Mouse (Mus musculus): ENCODE data around the gene Nelfa.
"Not testable (repeated sequence)": the region's sequence is repeated elsewhere in the genome, so short reads cannot be mapped to it uniquely, and the experiment has no call there.

Nelfa gene

DNA sequence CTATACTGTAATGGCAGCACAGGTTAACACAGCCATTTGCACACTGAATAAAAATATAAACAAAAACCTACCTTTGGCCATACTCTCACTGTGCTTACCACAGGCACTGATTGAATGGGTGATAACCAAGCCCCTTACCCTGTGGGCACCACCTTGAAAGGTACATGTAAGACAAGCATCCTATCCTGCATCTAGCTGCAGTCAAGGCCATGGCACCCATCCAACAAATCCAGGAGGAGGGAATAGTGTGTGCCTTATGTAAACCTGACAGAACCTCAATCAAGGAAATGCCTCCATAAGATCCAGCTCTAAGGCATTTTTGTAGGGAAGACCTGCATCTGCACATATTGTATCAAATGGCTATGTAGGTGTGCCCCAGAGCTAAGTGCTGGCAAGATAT is 10.0 kb downstream of the Nelfa start:
- ChIA-PET CTCF (no interaction called here), POLR2A (interaction anchor here in 2 of 4 experiments (1.2 to 1.7 kb wide), 2 partner anchors 9 kb away, joined by 3 read pairs; no protein-coding TSS in a partner anchor)

GRCm38 (mm10) chr5:33922566-33922965 is 13.6 kb downstream of the Nelfa start:
- ChIA-PET POLR2A (interaction anchor here in 2 of 4 experiments (1.1 to 2.1 kb wide), 5 partner anchors 9 to 738 kb away, joined by 3 to 13 read pairs (median 3); partner anchors contain the start of genes Nelfa (in 2 of the 2), Grk4 (in 1 of the 2) and Nop14 (in 1 of the 2)), CTCF (interaction anchor here in 1 of 4 experiments (1.2 kb wide), 1 partner anchor 10 kb away, joined by 3 read pairs; no protein-coding TSS in a partner anchor)

DNA sequence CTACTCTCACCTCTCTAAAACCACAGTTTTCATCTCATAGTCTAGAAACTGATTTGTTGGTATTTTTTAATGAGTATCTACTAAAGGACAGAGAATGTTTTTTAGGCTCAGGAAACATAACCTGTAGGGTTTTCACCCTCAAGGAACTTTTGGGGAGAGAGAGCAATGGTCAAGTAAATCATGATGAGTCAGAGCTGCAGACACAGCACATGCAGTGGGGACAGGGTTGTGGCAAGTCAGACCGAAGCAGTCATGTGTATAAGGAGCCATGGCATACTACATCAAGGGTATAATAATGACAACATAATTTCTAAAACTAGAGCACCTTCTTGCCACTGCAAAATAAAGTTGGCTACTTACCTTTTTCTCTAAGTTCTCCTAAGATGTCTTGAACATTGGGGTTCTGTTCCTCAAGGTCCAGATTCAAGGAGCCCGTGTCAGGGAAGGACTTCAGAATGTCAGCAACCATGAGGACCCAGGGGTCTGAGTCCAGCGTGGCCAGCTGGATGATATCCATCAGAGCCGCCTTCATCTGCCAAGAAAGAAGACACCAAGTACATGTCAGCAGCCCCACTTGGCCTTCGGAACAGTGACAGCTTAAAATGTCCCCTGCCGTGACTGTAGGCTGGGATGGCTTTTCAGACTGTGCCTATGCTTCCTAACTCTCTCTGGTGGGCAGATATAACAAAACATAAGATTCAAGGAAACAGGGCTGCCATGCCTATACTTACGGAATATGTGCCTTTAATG is 14.6 kb downstream of the Nelfa start:
- CTCF ChIA-PET, result interaction anchor here in 1 of 4 experiments (1.2 kb wide), 1 partner anchor 9 kb away, joined by 3 read pairs; no protein-coding TSS in a partner anchor
- POLR2A ChIA-PET, result interaction anchor here in 2 of 4 experiments (1.1 to 2.1 kb wide), 4 partner anchors 9 to 739 kb away, joined by 3 to 13 read pairs (median 8); partner anchors contain the start of genes Nelfa (in 2 of the 2), Grk4 (in 1 of the 2) and Nop14 (in 1 of the 2)

DNA sequence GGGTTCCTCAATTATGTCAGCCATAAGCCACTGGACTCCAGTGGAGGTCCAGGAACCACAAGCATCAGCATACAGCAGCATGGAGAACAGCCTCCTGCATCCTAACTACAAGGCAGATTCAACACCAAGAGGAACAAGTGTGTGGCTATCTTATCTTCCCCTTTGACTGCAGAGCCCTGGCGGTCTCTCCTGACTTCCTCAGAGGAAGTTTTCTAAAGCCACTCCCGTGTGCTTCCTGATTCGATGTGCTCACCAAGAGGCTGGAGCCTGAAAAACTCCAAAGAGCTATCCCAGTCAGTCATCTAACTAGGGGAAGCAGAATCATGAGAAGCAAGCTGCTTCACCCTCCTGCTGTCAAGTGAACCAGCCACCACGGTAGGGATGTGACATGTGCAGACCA is 15.3 kb downstream of the Nelfa start:
- ChIA-PET POLR2A (no interaction called here), CTCF (interaction anchor here in 1 of 4 experiments (0.5 kb wide), 1 partner anchor 289 kb away, joined by 17 read pairs; no protein-coding TSS in a partner anchor)

DNA sequence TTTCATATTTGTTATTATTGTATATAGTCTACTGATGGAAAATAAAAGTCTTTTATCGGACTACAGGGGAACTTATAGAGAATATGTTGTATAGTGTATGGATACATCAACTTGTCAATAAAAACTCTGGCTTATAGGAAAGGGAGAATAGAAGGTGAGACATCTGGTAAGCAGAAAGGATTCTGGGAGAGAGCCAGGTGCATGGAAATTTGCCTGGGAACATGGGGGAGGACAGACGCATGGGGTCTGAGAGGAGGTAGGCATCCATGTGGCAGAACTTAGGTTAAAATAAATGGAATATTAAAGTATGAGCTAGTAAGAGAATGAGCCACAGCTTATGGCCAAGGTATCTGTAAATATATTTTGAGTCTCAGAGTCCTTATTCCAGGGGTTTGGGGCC is 16.2 kb downstream of the Nelfa start:
- ChIA-PET CTCF (no interaction called here), POLR2A (interaction anchor here in 1 of 4 experiments (1.2 kb wide), 2 partner anchors 16 to 30 kb away, joined by 4 to 5 read pairs; partner anchors contain the start of gene Nelfa)

GRCm38 (mm10) chr5:33919466-33919865 is 16.7 kb downstream of the Nelfa start:
- ChIA-PET POLR2A (interaction anchor here in 1 of 4 experiments (1.2 kb wide), 2 partner anchors 16 to 29 kb away, joined by 4 to 5 read pairs; partner anchors contain the start of gene Nelfa), CTCF (no interaction called here)

- POLR2A ChIA-PET, result interaction anchor here in 2 of 4 experiments (0.8 to 1.2 kb wide), 3 partner anchors 14 to 26 kb away, joined by 3 read pairs; no protein-coding TSS in a partner anchor
- CTCF ChIA-PET, result not testable (repeated sequence)
These were observed 19.6 kb downstream of the Nelfa start for GRCm38 (mm10) chr5:33916616-33917015.

GRCm38 (mm10) chr5:33915031-33915430 is 21.2 kb downstream of the Nelfa start:
- POLR2A ChIA-PET, CTCF ChIA-PET: not testable (repeated sequence)

- CTCF ChIA-PET, result interaction anchor here in 1 of 4 experiments (0.6 kb wide), 1 partner anchor 603 kb away, joined by 5 read pairs; no protein-coding TSS in a partner anchor
- POLR2A ChIA-PET, result interaction anchor here in 2 of 4 experiments (0.8 to 2.7 kb wide), 9 partner anchors 9 to 251 kb away, joined by 3 to 26 read pairs (median 4); partner anchors contain the start of gene Slbp (in 1 of the 2)
These were observed 33.0 kb downstream of the Nelfa start for GRCm38 (mm10) chr5:33903176-33903575.

DNA sequence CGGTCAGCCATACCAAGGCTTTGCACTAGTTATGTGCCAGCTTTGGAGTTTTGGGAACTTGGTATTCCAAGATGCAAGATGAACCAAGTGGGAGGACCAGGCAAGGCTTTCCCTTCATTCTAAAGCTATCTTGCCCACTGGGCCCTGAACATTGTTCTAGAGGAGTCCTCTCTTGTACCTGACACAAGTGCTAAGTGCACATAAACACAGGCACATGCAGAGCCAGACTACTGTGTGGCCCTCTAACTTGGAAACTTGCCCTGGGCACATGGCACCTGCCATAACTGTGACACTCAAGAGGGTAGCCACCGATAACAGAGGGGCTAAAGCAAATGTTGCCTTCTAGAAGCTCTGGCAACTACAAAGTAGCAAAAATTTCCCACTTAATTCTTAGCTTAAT is 33.5 kb downstream of the Nelfa start:
- ChIA-PET CTCF (no interaction called here), POLR2A (interaction anchor here in 2 of 4 experiments (0.9 to 2.7 kb wide), 8 partner anchors 9 to 251 kb away, joined by 3 to 26 read pairs (median 4); partner anchors contain the start of gene Slbp (in 1 of the 2))

GRCm38 (mm10) chr5:33901278-33901677 is 34.9 kb downstream of the Nelfa start:
- POLR2A ChIA-PET, result interaction anchor here in 2 of 4 experiments (0.7 to 1.5 kb wide), 5 partner anchors 10 to 578 kb away, joined by 3 to 8 read pairs (median 3); partner anchors contain the start of genes Nelfa (in 1 of the 2) and Slbp (in 1 of the 2)

GRCm38 (mm10) chr5:33900701-33901263 is 35.4 kb downstream of the Nelfa start:
- CTCF ChIA-PET, result no interaction called here
- POLR2A ChIA-PET, result interaction anchor here in 2 of 4 experiments (0.7 to 1.5 kb wide), 4 partner anchors 9 to 249 kb away, joined by 3 to 8 read pairs (median 3); partner anchors contain the start of genes Nelfa (in 1 of the 2) and Slbp (in 1 of the 2)

More at GRCm38 (mm10) chr5:33901278-33901677, 34.9 kb downstream of the Nelfa start:
- CTCF ChIA-PET, result no interaction called here

GRCm38 (mm10) chr5:33900101-33900500 is 36.1 kb downstream of the Nelfa start:
- CTCF ChIA-PET, result no interaction called here
- POLR2A ChIA-PET, result interaction anchor here in 3 of 4 experiments (0.6 to 1.5 kb wide), 6 partner anchors 9 to 73 kb away, joined by 3 to 8 read pairs (median 3); partner anchors contain the start of gene Nelfa (in 1 of the 3)

DNA sequence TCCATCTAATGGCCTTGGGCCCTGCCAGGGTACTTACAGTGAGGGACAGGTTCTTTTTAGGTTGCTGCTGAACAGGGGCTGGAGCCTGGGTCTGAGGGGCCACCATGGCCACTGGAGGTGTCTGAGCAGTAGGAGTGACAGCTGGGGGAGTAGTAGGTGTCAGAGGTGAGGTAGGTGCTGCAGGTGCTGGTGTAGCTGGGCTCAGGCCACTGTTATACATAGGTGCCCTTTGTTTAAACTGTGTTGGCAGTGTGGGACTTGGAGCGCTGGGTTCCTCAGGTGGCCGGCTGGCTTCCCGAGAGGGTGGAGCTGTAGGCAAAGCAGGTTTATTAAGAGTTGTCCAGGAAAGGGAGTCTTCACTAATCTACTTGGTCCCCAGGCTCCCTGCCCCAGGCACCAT is 37.0 kb downstream of the Nelfa start:
- CTCF ChIA-PET, result no interaction called here

GRCm38 (mm10) chr5:33898671-33899070 is 37.5 kb downstream of the Nelfa start:
- ChIA-PET POLR2A (interaction anchor here in 1 of 4 experiments (1.2 to 1.5 kb wide), 2 partner anchors 10 to 14 kb away, joined by 3 read pairs; no protein-coding TSS in a partner anchor), CTCF (no interaction called here)

More for the DNA sequence above, 37.0 kb downstream of the Nelfa start:
- POLR2A ChIA-PET, result interaction anchor here in 2 of 4 experiments (0.7 to 1.5 kb wide), 5 partner anchors 10 to 36 kb away, joined by 3 to 6 read pairs (median 3); partner anchors contain the start of gene Nelfa (in 1 of the 2)

GRCm38 (mm10) chr5:33897158-33897557 is 39.1 kb downstream of the Nelfa start:
- POLR2A ChIA-PET, result no interaction called here
- CTCF ChIA-PET, result interaction anchor here in 1 of 4 experiments (0.6 kb wide), 1 partner anchor 149 kb away, joined by 3 read pairs; no protein-coding TSS in a partner anchor

DNA sequence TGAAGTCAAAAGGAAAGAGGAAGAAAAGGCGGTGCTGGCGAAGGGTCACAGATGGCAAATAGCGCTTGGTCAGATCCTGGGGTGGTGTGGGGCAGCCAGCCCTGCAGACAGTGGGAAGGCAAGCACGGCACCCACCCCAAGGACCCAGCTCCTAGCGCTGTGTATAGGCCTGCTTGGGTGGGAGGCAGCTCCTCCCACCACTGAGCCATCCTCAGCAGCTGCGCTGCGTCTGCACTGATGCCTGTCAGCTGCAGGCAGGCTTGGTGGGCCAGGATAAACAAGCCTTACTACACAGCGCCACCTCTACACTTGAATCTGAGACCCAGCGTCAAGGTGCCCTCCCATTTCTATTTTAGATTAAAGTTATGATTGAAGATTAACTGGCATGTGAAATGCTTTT is 41.1 kb downstream of the Nelfa start:
- ChIA-PET POLR2A (interaction anchor here in 2 of 4 experiments (0.6 to 1.4 kb wide), 2 partner anchors 11 to 61 kb away, joined by 4 to 5 read pairs; no protein-coding TSS in a partner anchor), CTCF (interaction anchor here in 3 of 4 experiments (0.6 to 0.9 kb wide), 3 partner anchors 10 to 196 kb away, joined by 3 to 8 read pairs (median 6); no protein-coding TSS in a partner anchor)

DNA sequence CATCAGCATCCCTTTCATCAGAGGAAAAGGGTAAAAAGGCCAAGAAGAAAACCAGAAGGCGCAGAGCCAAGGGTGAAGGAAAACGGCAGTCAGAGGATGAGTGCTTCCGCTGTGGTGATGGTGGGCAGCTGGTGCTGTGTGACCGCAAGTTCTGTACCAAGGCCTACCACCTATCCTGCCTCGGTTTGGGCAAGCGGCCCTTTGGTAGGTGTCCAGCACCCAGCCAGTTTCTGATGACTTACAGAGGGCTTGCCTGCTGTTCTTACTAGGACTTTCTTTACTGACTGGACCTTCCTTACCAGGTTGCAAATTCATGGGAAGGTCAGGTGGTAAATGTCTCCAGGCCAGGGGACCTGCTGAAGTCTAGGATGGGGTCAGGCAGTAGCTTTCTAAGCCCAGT is 42.8 kb downstream of the Nelfa start:
- POLR2A ChIA-PET, result interaction anchor here in 2 of 4 experiments (0.6 to 2.5 kb wide), 5 partner anchors 9 to 655 kb away, joined by 3 to 6 read pairs (median 4); no protein-coding TSS in a partner anchor

More for the DNA sequence above, 42.8 kb downstream of the Nelfa start:
- CTCF ChIA-PET, result no interaction called here

All from embryonic stem cell, embryonic (primary cell).